Mouse (Mus musculus) small intestine, adult 2 months (tissue): ENCODE results near the gene Sec16b.

Experiments
- CTCF ChIP-seq: fragments of 200-500 bp; IDR thresholded peaks from 2 replicates; pipeline ENCODE4 v1.5.1; 2012; ENCODE audit warnings: low read depth, mild to moderate bottlenecking, control low read depth, inconsistent platforms, low read length, moderate library complexity, mixed read lengths; ENCODE audit not compliant: insufficient replicate concordance, insufficient read length; ENCODE audit errors: extremely low read depth
- POLR2A ChIP-seq: fragments of 200-500 bp; IDR thresholded peaks from 2 replicates; pipeline ENCODE4 v1.6.1; 2012; ENCODE audit warnings: low read depth, mild to moderate bottlenecking, control low read depth, inconsistent platforms, low read length, moderate library complexity

- no peak for TF ChIP-seq CTCF
- no peak for TF ChIP-seq POLR2A
These were observed 33.8 kb upstream of the Sec16b start for GRCm38 (mm10) chr1:157472716-157473115.
